Mouse (Mus musculus): Measurements from ENCODE around the gene Ifitm5.

- no peak for TF ChIP-seq EP300 (IDR thresholded peaks at IDR 0.05; ENCODE audit: insufficient read depth, low read depth, low read length)
- peak; percentile 82 for TF ChIP-seq CTCF (IDR thresholded peaks at IDR 0.05; ENCODE audit: low read depth, low read length)
- no peak for TF ChIP-seq POLR2A (IDR thresholded peaks at IDR 0.05; ENCODE audit: insufficient read depth, low read length)
Measured at GRCm38 (mm10) chr7:140903212-140903611, 46.9 kb downstream of the Ifitm5 start.

Data from ES-Bruce4 (cell line).